ENCODE assay signal across 23 mouse cellular contexts in the genomic region with DNA sequence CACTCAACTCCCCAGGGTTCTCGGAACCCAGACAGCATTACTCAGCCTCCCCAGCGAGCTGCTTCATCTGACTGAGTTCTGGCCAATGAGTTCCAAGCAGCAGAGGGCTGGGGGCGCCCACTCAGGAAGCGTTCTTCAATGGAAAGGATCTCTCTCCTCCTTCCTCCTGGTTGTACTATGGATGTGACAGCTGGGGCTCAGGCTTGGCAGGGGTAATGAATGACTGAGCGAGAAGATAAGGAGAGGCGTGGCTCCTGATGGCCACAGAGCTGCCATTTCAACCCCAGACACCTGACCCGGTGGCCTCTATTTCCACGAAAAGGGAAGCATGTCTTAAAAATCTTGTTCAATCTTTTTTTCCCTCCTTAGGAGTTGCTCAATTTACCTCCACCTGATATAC. TPM values are rescaled to one million over a fixed set of nuclear protein-coding genes. Genes with fewer than 3 reads are reported as not detected.
DNase-seq lines count a peak whose midpoint lies in the region; ATAC-seq and TF ChIP-seq lines count a peak whose summit lies in the region.
"Had no signal": no experiment of that assay in that cellular context is flagged by ENCODE, and none has a peak within 500 bp of the region (broad histone marks: within the 10 kb centered on the region; RNA-seq: fewer than 3 reads in every experiment).

No protein-coding gene starts in this region.

- H3K27ac ChIP-seq in heart, embryonic 12.5 days (ENCODE audit: poor library complexity, severe bottlenecking): no peak overlapping the region
- peak overlapping the region; percentile 80; the same call in 1 of the 2 replicates for H3K27ac ChIP-seq in kidney, postnatal 0 days
- H3K27ac ChIP-seq in liver, embryonic 14.5 days: no peak overlapping the region
- no peak overlapping the region for H3K27ac ChIP-seq in thymus, adult 2 months (ENCODE audit: control insufficient read depth, insufficient read depth, low read length)
- H3K27ac ChIP-seq: hindbrain, embryonic 13.5 days; left cerebral cortex, adult 2 months; limb, embryonic 12.5 days; lung, embryonic 15.5 days; macrophage; midbrain, embryonic 12.5 days; neural tube, embryonic 13.5 days had no signal

- H3K27me3 ChIP-seq in heart, embryonic 12.5 days (replicated peaks): no peaks in the 10 kb centered on the region
- no peaks in the 10 kb centered on the region for H3K27me3 ChIP-seq in kidney, postnatal 0 days (ENCODE audit: insufficient read depth, low read length)
- H3K27me3 ChIP-seq in liver, embryonic 14.5 days (ENCODE audit: control insufficient read depth, insufficient read depth, low read length): no peaks in the 10 kb centered on the region
- no peaks in the 10 kb centered on the region for H3K27me3 ChIP-seq in thymus, adult 2 months (ENCODE audit: control insufficient read depth, insufficient read depth, low read length)
- H3K27me3 ChIP-seq: lung, embryonic 15.5 days; neural tube, embryonic 13.5 days had no signal

- peaks cover 54% of the 10 kb centered on the region for H3K4me1 ChIP-seq in heart, embryonic 12.5 days (replicated peaks)
- H3K4me1 ChIP-seq in kidney, postnatal 0 days (replicated peaks; ENCODE audit: insufficient read depth, low read length): peaks cover 34% of the 10 kb centered on the region
- H3K4me1 ChIP-seq in liver, embryonic 14.5 days (replicated peaks; ENCODE audit: control insufficient read depth in 2 of 2, insufficient read depth in 2 of 2, low read length in 1 of 2): peaks cover 25 to 43% of the 10 kb centered on the region in 2 experiments
- no peaks in the 10 kb centered on the region for H3K4me1 ChIP-seq in thymus, adult 2 months (replicated peaks; ENCODE audit: control insufficient read depth, insufficient read depth, low read length)
- H3K4me1 ChIP-seq: hindbrain, embryonic 13.5 days; midbrain, embryonic 12.5 days had no signal

- 0 out of 2 replicates have a peak overlapping the region, but pooled peaks have one; percentile 16 for H3K9ac ChIP-seq in heart, embryonic 12.5 days
- H3K9ac ChIP-seq in kidney, postnatal 0 days (ENCODE audit: low read depth, low read length): no peak overlapping the region
- no peak overlapping the region; the same call in 1 of the 2 replicates for H3K9ac ChIP-seq in liver, embryonic 14.5 days (replicated peaks)
- H3K9ac ChIP-seq: forebrain, postnatal 0 days; hindbrain, embryonic 13.5 days; limb, embryonic 12.5 days; lung, embryonic 15.5 days; midbrain, embryonic 12.5 days; neural tube, embryonic 13.5 days had no signal

- H3K4me3 ChIP-seq in heart, embryonic 12.5 days: no peak overlapping the region
- H3K4me3 ChIP-seq in kidney, postnatal 0 days (replicated peaks; ENCODE audit: low read depth, low read length): no peak overlapping the region
- H3K4me3 ChIP-seq in liver, embryonic 14.5 days (ENCODE audit: insufficient read depth in 1 of 2, low read depth in 2 of 2, low read length in 2 of 2): 0 out of 4 replicates have a peak overlapping the region, but pooled peaks of 1 of the 2 experiments have one; percentile 1
- no peak overlapping the region for H3K4me3 ChIP-seq in thymus, adult 2 months (ENCODE audit: control insufficient read depth, insufficient read depth, low read length)
- H3K4me3 ChIP-seq: hindbrain, embryonic 13.5 days; left cerebral cortex, adult 2 months; limb, embryonic 12.5 days; lung, embryonic 15.5 days; midbrain, embryonic 12.5 days; neural tube, embryonic 13.5 days had no signal

- no peak for TF ChIP-seq POLR2A in thymus, adult 2 months (IDR thresholded peaks at IDR 0.05; ENCODE audit: control insufficient read depth, extremely low read depth, insufficient read depth, low read length, poor library complexity)

- H3K36me3 ChIP-seq in heart, embryonic 12.5 days: no peaks in the 10 kb centered on the region
- no peaks in the 10 kb centered on the region for H3K36me3 ChIP-seq in kidney, postnatal 0 days (ENCODE audit: insufficient read depth, low read length)
- H3K36me3 ChIP-seq in liver, embryonic 14.5 days (replicated peaks; ENCODE audit: control insufficient read depth, insufficient read depth, low read depth): no peaks in the 10 kb centered on the region
- no peaks in the 10 kb centered on the region for H3K36me3 ChIP-seq in thymus, adult 2 months (ENCODE audit: control insufficient read depth, insufficient read depth, low read length)
- H3K36me3 ChIP-seq: hindbrain, embryonic 13.5 days; limb, embryonic 12.5 days; lung, embryonic 15.5 days; midbrain, embryonic 12.5 days; neural tube, embryonic 13.5 days had no signal

- ATAC-seq in heart, embryonic 12.5 days (ENCODE audit: insufficient number of reproducible peaks, low FRiP score): no peak
- ATAC-seq in kidney, postnatal 0 days (replicated peaks; ENCODE audit: low FRiP score, low read depth): no peak
- 0 out of 2 replicates have a peak, but pooled peaks have one; percentile 34 for ATAC-seq in liver, embryonic 14.5 days (ENCODE audit: insufficient read depth)
- ATAC-seq: activated CD4-positive, CD25-positive, alpha-beta regulatory T cell, adult 4 months; forebrain, postnatal 0 days had no signal

- no peaks in the 10 kb centered on the region for H3K9me3 ChIP-seq in heart, embryonic 12.5 days (replicated peaks)
- no peaks in the 10 kb centered on the region for H3K9me3 ChIP-seq in kidney, postnatal 0 days (replicated peaks; ENCODE audit: low read length)
- H3K9me3 ChIP-seq in liver, embryonic 14.5 days (ENCODE audit: control insufficient read depth, low read length): no peaks in the 10 kb centered on the region
- H3K9me3 ChIP-seq: hindbrain, embryonic 13.5 days; limb, embryonic 12.5 days; lung, embryonic 15.5 days; midbrain, embryonic 12.5 days; neural tube, embryonic 13.5 days had no signal

- no peak for TF ChIP-seq EP300 in liver, embryonic 14.5 days (IDR thresholded peaks at IDR 0.05; ENCODE audit: low read depth)

- TF ChIP-seq CTCF in kidney, postnatal 0 days (IDR thresholded peaks at IDR 0.05; ENCODE audit: low read depth): no peak
- TF ChIP-seq CTCF in liver, embryonic 14.5 days (IDR thresholded peaks at IDR 0.05; ENCODE audit: low read depth): no peak
- no peak for TF ChIP-seq CTCF in thymus, adult 2 months (IDR thresholded peaks at IDR 0.05; ENCODE audit: borderline replicate concordance, control insufficient read depth, extremely low read depth, insufficient read depth, low read length, poor library complexity)

- 36% methylated on average over 8 of the region's 8 CpGs for WGBS in heart, embryonic 12.5 days
- 46% methylated on average over 8 of the region's 8 CpGs for WGBS in kidney, postnatal 0 days
- 18% methylated on average over 8 of the region's 8 CpGs for WGBS in liver, embryonic 14.5 days (ENCODE audit: insufficient replicate concordance)
- 55% methylated on average over 8 of the region's 8 CpGs for WGBS in thymus, adult 2 months

- DNase-seq in heart, adult 18-20 months: no peak
- DNase-seq in kidney, postnatal 0 days (ENCODE audit: low spot score): no peak
- no peak for DNase-seq in kidney, adult 18-20 months
- DNase-seq in liver, embryonic 14.5 days (ENCODE audit: low read depth in 3 of 3, low spot score in 3 of 3): no peak
- peak; percentile 83 for DNase-seq in yolk sac, embryonic 10.5 days (ENCODE audit: low spot score)
- DNase-seq in thymus, adult 2 months: no peak
- DNase-seq: adrenal gland, postnatal 14 days; B cell, adult 2 months; cerebellum, adult 18-20 months; forebrain, postnatal 0 days; kidney, adult 9 months; right cerebral cortex, postnatal 14 days had no signal

- H3K4me2 ChIP-seq in heart, embryonic 12.5 days: peak overlapping the region; percentile 6; the same call in 1 of the 2 replicates
- no peak overlapping the region for H3K4me2 ChIP-seq in kidney, postnatal 0 days (ENCODE audit: low read length)
- H3K4me2 ChIP-seq in liver, embryonic 14.5 days (ENCODE audit: low read depth): peak overlapping the region; percentile 11
- H3K4me2 ChIP-seq: hindbrain, embryonic 13.5 days; limb, embryonic 12.5 days; lung, embryonic 15.5 days; midbrain, embryonic 12.5 days; neural tube, embryonic 13.5 days had no signal

RNA-seq across cellular contexts. Expression of a gene that starts 33.5 kb away (rescaled TPM):
- polyA plus RNA-seq in heart, embryonic 12.5 days (2016; fragmentation: Nextera tagmentation; extraction: Ambion mirVana): 3.9 and 4.8 TPM in 2 replicates
- total RNA-seq in heart, adult 18-20 months (2021): under 1 TPM in 1 of 2 experiments, not detected in 1; 0.36 TPM
- 0.32 and 0.50 TPM in 2 replicates for polyA plus RNA-seq in kidney, postnatal 0 days (2015; fragmentation: Nextera tagmentation; extraction: Ambion mirVana)
- 0.03 and 0.23 TPM in 2 replicates for polyA plus RNA-seq in liver, embryonic 14.5 days (2012; rRNA removed)
- 0.11 TPM in 1 of 2 replicates, not detected in the other for polyA plus RNA-seq in liver, embryonic 14.5 days (2014; fragmentation: Nextera tagmentation; extraction: Ambion mirVana)
- polyA plus RNA-seq in thymus, adult 2 months (2012; rRNA removed): 0.78 and 1.1 TPM in 2 replicates
- total RNA-seq: common myeloid progenitor, adult 5-6 weeks; gastrocnemius, adult 8-10 months had no signal

RNA-seq across cellular contexts. Expression of a gene that starts 35.7 kb away (rescaled TPM):
- polyA plus RNA-seq in heart, embryonic 12.5 days (2016; fragmentation: Nextera tagmentation; extraction: Ambion mirVana): 28.3 and 29.6 TPM in 2 replicates
- total RNA-seq in heart, adult 18-20 months (2021): 1 to 10 TPM; 3.4 to 5.2 TPM
- polyA plus RNA-seq in kidney, postnatal 0 days (2015; fragmentation: Nextera tagmentation; extraction: Ambion mirVana): 53.8 and 56.8 TPM in 2 replicates
- polyA plus RNA-seq in liver, embryonic 14.5 days (2012; rRNA removed): 7.7 and 7.9 TPM in 2 replicates
- 11.4 and 11.8 TPM in 2 replicates for polyA plus RNA-seq in liver, embryonic 14.5 days (2014; fragmentation: Nextera tagmentation; extraction: Ambion mirVana)
- 8.0 and 9.6 TPM in 2 replicates for polyA plus RNA-seq in thymus, adult 2 months (2012; rRNA removed)
